Mouse (Mus musculus): Measurements from ENCODE around the gene Dnajc10.

Gene Dnajc10

GRCm38 (mm10) chr2:80315242-80316161, at the start of gene Dnajc10:
TSS of gene Dnajc10 (plus strand) at chr2:80315466.
- in situ Hi-C loops (cut with MboI, MseI), result no loop called here

- in situ Hi-C loops (cut with MboI, MseI), result no loop called here
Measured at GRCm38 (mm10) chr2:80266894-80267293, 48.4 kb upstream of the Dnajc10 start.

- in situ Hi-C loops (cut with MboI, MseI), result no loop called here
Measured at GRCm38 (mm10) chr2:80268053-80268452, 47.2 kb upstream of the Dnajc10 start.

- in situ Hi-C loops (cut with MboI, MseI), result no loop called here
Measured at GRCm38 (mm10) chr2:80271431-80271830, 43.8 kb upstream of the Dnajc10 start.

- in situ Hi-C loops (cut with MboI, MseI), result no loop called here
Measured at GRCm38 (mm10) chr2:80273038-80273437, 42.2 kb upstream of the Dnajc10 start.

GRCm38 (mm10) chr2:80273763-80274162, 41.5 kb upstream of the Dnajc10 start:
- in situ Hi-C loops (cut with MboI, MseI), result no loop called here

GRCm38 (mm10) chr2:80275136-80275535, 40.1 kb upstream of the Dnajc10 start:
- in situ Hi-C loops (cut with MboI, MseI), result no loop called here

- in situ Hi-C loops (cut with MboI, MseI), result no loop called here
Measured at GRCm38 (mm10) chr2:80282214-80282613, 33.1 kb upstream of the Dnajc10 start.

- in situ Hi-C loops (cut with MboI, MseI), result no loop called here
Measured at GRCm38 (mm10) chr2:80286397-80286796, 28.9 kb upstream of the Dnajc10 start.

GRCm38 (mm10) chr2:80292172-80292571, 23.1 kb upstream of the Dnajc10 start, which contains the start of gene Prdx6b:
TSS of gene Prdx6b (plus strand) at chr2:80292472.
- in situ Hi-C loops (cut with MboI, MseI), result no loop called here

- in situ Hi-C loops (cut with MboI, MseI), result no loop called here
Measured at GRCm38 (mm10) chr2:80298334-80298733, 16.9 kb upstream of the Dnajc10 start.

- in situ Hi-C loops (cut with MboI, MseI), result no loop called here
Measured at GRCm38 (mm10) chr2:80300806-80301205, 14.5 kb upstream of the Dnajc10 start.

- in situ Hi-C loops (cut with MboI, MseI), result no loop called here
Measured at GRCm38 (mm10) chr2:80303957-80304356, 11.3 kb upstream of the Dnajc10 start.

GRCm38 (mm10) chr2:80307701-80308100, 7.6 kb upstream of the Dnajc10 start:
- in situ Hi-C loops (cut with MboI, MseI), result no loop called here

- in situ Hi-C loops (cut with MboI, MseI), result no loop called here
Measured at GRCm38 (mm10) chr2:80309775-80310174, 5.5 kb upstream of the Dnajc10 start.

- in situ Hi-C loops (cut with MboI, MseI), result no loop called here
Measured at GRCm38 (mm10) chr2:80310772-80311171, 4.5 kb upstream of the Dnajc10 start.

- in situ Hi-C loops (cut with MboI, MseI), result no loop called here
Measured at GRCm38 (mm10) chr2:80311350-80311749, 3.9 kb upstream of the Dnajc10 start.

GRCm38 (mm10) chr2:80314201-80314600, 1.1 kb upstream of the Dnajc10 start:
- in situ Hi-C loops (cut with MboI, MseI), result no loop called here

- in situ Hi-C loops (cut with MboI, MseI), result no loop called here
Measured at GRCm38 (mm10) chr2:80314854-80315241, 418 bp upstream of the Dnajc10 start.

GRCm38 (mm10) chr2:80322878-80323277, 7.6 kb downstream of the Dnajc10 start:
- in situ Hi-C loops (cut with MboI, MseI), result no loop called here

- in situ Hi-C loops (cut with MboI, MseI), result no loop called here
Measured at GRCm38 (mm10) chr2:80325779-80326178, 10.5 kb downstream of the Dnajc10 start.

GRCm38 (mm10) chr2:80327272-80327671, 12.0 kb downstream of the Dnajc10 start:
- in situ Hi-C loops (cut with MboI, MseI), result no loop called here

GRCm38 (mm10) chr2:80328961-80329653, 13.8 kb downstream of the Dnajc10 start:
- in situ Hi-C loops (cut with MboI, MseI), result no loop called here

Measured in T-helper 1 cell (primary cell).